Mouse (Mus musculus): ENCODE measurements around the gene Msl2.

DNA sequence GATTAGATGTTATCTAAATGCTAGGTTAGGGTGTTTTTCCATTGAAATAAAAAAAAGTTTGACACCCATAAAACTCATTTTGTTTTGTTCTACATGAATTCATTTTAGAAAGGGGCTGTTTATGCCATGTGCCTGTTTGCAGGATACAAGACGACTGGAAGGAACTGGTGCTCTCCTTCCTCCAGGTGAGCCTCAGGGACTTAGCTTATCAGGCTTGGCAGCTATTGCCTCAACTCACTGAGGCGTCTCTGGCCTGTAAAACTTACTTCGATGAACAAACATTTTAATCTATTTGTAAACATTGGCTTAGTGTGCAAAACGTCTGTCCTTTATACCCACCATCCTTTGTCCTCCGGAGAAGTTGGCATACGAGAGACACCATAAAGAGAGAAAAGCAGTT is 21.2 kb upstream of the Msl2 start:
- TF ChIP-seq CTCF (IDR thresholded peaks at IDR 0.05; ENCODE audit: low read depth) = no peak
- TF ChIP-seq EP300 (optimal IDR thresholded peaks at IDR 0.05) = no peak
